Mouse (Mus musculus) R1 (cell line): ENCODE data around the gene Tdrd12.

Experiments
- DNase-seq: peaks from one replicate; pipeline ENCODE4 v3.0.0-alpha.2; 2018; ENCODE audit warnings: low read depth, low spot score

Tdrd12 gene

GRCm38 (mm10) chr7:35555224-35556204 lies 18.0 kb upstream of the Tdrd12 start:
- DNase-seq, result peak; percentile 93

DNA sequence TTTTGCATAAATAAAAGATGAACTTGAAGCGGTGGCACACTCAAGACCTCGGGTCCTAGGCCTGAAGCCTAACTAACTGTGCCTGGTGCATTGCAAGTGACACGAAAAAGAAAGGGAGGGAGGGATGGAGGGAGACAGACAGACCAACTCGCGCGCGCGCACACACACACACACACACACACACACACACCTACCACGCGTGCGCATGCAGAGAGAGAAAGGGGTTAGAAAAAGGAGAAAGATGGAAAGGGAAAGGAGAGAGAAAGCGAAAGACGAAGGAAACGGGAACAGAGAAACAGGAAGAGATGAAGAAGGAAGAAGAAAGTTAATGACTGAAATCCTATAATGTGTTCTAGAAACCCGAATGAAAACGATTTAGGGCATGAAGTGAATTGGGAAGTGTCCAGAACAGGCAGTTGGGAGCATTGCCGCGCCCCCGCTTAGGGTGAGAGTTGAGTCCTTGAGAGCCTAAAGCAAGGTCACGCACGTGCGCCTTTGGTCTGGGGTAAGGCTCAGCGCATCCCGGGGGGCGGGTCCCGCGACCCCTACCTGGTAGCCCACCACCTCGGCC lies 17.1 kb upstream of the Tdrd12 start:
- DNase-seq, result peak; percentile 86

DNA sequence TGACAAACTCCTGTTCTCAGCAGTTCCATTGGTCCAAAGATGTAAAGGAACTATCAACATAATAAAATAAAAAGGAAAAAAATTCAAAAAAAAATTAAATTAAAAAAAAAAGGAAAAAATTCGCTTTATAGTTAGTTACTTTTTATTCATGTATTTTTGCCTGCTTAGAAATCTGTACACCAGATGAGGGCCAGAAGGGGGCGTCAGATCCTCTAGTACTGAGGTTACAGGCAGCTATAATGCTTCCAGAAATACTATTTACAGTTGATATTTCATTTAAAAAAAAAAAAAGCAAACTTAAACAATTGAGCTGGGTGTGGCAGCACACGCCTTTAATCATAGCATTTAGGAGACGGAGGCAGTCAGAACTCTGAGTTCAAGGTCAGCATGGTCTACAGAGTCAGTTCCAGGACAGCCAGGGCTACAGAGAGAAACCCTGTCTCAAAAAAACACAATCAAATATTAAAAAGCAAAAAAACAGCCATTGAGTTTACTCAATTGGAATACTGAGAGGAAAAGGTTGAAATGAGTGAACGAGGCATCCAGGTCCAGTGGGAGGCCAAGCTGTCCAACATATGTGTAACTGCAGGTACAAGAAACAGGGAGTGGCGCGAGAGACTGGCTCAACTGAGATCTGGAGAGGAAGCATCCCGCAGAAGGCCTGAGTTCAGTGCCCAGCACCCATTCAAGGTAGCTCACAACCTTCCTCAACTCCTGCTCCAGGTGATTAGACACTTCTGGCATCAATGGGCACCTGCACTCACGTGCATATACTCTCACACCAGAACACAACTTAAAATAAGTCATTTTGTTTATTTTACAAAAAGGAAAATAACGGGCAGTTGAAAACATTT lies 16.4 kb upstream of the Tdrd12 start:
- DNase-seq, result peak; percentile 28

DNA sequence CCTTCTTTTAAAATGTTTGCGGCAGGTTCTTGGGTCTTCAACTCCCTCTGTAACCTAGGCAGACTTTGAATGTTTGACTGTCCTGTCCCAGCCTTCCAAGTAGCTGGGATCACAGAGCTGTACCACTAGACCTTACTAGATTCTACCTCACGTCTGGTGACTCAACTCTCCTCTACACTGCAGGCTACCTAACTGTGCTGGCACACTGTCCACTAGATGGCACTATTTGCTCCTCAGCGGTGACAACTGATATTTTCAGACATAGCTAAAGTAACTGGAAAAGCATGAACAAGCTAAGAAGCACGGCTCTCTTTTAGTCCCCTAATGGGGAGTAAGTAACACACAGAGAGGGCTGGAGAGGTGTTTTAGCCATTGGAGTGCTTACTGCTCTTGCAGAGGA lies 8.3 kb upstream of the Tdrd12 start:
- DNase-seq, result peak; percentile 75

- DNase-seq, result peak; percentile 12
Observed at GRCm38 (mm10) chr7:35535750-35536512, 1.6 kb downstream of the Tdrd12 start.

DNA sequence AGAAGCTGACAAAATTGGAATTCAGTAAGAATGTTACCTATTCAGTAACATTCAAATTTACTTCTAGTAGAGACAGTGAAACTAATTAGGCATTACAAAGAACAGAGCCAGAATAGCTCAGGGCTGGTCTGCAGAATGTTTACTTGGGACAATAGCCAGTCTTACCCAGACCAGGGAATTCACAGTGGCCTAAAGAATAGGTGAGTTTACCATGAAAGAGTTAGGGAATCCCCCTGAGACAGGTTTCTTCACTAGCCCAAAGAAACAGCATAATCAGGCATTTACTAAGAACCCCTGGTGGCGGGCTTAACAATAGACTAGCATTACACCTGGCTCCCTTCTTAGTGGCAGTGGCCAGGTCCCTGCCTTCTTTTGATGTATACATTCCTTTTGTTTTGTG lies 7.0 kb downstream of the Tdrd12 start:
- peak; percentile 99 for DNase-seq

DNA sequence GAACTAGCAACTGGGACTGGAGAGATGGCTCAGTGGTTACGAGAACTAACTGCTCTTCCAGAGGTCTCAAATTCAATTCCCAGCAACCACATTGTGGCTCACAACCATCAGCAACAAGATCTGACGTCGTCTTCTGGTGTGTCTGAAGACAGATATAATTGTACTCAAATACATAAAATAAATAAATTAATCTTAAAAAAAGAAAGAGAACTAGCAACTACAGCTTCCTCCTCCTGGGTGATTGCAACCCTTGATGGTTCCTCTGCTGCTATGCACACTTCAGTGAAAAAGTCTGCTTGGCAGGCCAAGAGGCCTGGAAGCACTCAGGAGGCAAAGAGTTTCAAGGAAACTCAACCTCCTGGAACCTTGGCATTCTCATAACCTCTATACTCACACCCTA lies 7.5 kb downstream of the Tdrd12 start:
- peak; percentile 53 for DNase-seq

DNA sequence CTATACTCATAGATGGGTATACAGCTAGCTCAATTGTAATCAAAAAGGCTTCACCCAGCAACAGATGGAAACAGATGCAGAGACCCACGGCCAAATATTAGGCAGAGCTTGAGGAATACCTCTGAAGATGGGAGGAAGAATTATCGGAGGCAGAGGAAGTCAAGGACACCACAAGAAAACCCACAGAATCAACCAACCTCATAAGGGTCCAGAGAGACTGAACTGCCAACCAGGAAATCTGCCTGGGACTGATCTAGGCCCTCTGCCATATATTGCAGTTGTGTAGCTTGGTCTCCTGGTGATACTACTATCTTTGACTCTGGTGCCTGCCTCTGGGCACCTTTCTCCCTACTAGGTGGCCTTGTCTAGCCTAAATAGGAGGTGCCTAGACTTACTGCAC lies 10.8 kb downstream of the Tdrd12 start:
- DNase-seq, result no peak

- DNase-seq, result peak; percentile 32
Observed at GRCm38 (mm10) chr7:35501995-35502394, 35.5 kb downstream of the Tdrd12 start.

DNA sequence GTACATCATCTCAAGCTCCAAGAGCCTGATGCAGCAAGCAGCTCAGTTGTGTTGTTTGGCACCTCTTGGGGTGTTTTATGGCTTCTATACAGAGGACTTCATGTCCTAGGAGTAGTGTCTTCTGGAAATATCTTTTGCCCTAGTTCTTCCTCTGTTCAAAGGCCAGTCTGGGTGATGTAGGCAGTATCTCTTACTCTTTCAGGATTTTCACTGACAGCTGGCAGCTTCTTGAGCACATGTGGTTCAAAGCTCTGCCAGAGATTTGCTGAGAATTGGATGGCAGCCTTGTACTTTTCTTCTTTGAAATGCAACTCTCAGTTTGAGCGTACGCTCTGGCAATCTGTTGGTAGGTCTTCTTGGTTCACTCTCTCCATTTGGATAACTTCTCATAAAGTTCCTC lies 40.0 kb downstream of the Tdrd12 start:
- DNase-seq, result no peak

DNA sequence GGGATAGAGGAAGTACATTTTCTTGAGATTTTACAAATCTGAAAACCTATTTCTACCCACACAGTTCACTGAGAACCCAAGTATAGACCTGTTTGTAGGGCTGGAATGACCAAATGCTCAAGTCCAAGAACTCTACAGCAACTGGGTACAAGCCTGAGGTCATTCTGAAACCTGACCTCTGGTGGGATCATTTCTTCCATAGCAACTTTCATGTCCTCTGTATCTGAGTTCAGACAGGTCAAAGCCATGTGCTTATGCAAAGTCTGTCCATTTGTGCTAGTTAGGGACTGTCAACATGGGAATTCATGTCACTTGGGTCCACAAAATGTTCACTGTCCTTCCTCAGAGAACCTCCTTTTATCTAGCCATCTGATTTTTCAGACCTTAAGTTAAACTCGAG lies 46.5 kb downstream of the Tdrd12 start:
- no peak for DNase-seq

- DNase-seq, result no peak
Observed at GRCm38 (mm10) chr7:35490186-35490585, 47.4 kb downstream of the Tdrd12 start.

DNA sequence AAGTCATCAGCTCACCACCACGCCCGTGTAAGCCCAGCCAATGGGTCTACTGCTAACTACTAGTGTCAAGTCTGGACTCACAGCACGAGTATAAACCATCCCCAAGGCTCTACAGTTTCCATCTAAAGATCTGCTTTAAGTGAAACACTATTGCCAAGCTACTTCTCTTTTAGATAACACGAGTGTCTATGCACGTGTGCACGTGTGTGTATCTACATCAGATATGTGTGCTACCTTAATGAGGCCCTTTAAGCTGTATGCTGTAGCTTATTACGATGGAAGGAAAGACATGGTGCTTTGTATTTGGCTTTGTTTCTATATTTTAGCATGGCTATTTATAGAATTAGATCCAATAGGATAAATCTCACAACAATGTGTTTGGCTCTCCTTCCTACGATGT lies 51.0 kb downstream of the Tdrd12 start:
- DNase-seq, result no peak

GRCm38 (mm10) chr7:35485126-35485525 lies 52.4 kb downstream of the Tdrd12 start:
- DNase-seq, result no peak

- DNase-seq, result no peak
Observed at GRCm38 (mm10) chr7:35476457-35476856, 61.1 kb downstream of the Tdrd12 start.

- DNase-seq, result no peak
Observed at GRCm38 (mm10) chr7:35470794-35471193, 66.8 kb downstream of the Tdrd12 start.

DNA sequence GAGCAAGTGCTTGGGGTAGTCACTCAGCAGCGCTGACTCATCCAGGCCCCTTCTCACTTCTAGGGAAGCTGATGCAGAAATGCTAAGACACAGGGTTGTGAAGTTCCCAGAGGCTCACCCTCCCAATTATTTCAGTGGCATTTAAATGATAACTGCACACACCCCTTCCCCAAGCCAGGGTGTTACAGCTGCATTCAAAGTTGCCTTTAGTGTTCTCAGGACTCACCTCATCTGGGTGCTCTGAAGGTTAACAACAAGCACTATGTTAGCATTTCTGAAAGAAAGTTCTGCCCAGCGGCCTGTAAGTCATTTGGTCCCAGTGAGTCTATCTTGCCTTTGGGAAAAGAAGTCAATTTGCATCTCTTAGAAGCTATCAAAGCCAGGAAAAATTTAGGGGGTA lies 69.7 kb downstream of the Tdrd12 start:
- peak; percentile 52 for DNase-seq

DNA sequence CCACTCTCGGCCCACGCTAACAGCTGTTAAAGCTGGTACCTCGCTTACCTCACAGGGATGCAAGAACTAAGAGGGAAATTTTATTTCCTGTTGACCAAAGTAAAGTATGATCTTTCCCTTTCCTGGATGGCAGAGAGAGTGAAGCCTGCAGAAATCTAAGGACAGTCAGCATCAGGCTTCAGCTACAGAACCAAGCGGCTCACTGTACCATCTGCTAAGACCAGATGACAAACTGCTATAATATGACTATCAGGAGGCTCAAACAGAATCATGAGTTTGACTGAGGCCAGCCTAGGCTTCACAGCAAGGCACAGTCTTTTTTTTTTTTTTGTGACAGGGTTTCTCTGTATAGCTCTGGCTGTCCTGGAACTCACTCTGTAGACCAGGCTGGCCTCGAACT lies 72.5 kb downstream of the Tdrd12 start:
- DNase-seq, result no peak

- DNase-seq, result no peak
Observed at GRCm38 (mm10) chr7:35460971-35461370, 76.6 kb downstream of the Tdrd12 start.

DNA sequence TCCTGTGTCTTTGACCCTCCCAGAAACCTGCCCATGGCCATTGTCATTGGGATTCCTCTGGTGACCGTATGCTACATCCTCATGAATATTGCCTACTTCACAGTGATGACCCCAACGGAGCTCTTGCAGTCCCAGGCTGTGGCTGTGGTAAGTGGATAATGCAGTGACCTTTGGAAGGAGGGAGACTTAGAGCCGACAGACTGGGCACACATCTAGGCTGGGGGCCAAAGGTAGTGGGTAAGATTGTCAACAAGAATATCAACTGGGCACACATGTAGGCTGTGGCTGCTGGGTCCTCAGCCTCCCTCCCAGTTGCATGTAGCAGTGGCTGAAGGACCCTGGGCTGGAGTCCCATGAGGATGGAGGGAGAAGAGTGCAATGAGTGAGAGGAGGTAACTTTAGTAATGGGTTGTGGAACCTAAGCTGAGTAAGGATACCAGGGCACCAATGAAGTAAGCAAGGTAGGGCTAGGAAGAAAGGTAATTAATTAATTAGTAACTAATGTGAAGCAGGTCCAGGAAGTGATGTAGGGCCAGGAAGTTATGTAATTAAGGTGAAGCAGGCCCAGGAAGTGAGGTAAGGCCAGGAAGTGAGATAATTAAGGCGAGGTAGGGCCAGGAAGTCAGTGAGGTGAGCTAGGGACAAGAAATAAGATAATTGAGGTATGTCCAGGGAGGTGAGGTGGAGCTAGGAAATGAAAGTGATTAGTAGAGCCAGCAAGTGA lies 81.3 kb downstream of the Tdrd12 start:
- no peak for DNase-seq

DNA sequence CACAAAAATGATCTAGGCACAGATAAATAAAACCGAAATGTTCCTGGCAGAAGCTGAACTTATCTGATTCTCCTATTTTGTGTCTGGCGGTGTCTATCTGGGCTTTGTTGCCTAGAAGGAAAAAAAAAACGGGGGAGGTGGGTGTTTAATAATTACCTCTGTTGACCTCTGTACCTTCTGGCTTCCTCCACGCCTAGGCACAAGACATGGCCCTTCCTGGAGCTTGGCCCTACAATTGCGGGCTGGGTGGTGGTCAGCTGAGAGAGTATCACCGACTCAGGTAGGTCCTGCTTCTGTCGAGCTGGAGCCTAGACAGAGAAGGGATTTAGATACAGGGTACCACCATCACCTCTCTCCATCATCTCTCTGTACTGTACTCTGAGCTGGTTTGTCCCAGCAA lies 88.7 kb downstream of the Tdrd12 start:
- no peak for DNase-seq
